25 mouse cellular contexts compared by ENCODE assay signal in the genomic region with DNA sequence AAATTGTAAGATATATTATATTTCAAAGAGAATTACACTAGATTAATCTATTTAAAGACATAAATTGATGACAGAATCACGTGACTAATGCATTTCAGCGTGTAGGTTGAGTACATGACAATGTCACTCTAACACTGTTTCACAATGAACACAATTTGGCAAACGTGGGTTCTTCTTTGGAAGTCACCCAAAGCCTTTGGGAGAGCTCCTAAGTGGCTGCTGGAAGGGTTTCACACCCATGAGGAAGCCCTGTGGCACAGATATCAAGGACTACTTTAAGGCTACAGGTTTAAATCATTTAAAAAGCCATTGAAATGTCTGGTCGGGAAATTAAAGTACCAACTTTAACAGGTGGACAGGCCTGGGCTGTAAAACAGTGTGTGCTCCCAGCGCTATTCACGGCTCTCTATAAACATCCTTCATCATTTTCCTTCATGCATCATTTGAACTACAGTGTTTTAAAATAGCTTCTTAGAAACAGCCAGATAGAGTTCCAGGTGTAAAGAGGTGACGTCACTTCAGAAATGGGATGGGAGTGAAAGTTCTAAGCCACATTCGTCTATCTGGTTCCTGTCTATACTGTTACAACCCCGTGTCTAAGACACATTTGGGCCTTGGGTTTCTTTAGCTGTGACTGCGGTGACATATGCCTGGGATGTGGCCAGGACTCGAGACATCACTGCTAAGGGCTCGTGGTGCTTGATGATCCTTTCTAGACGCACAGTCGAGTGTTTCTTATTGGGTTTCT. TPM values are rescaled to one million over a fixed set of nuclear protein-coding genes. Genes with fewer than 3 reads are reported as not detected.
DNase-seq lines count a peak whose midpoint lies in the region; ATAC-seq and TF ChIP-seq lines count a peak whose summit lies in the region.
"Had no signal": no experiment of that assay in that cellular context is flagged by ENCODE, and none has a peak within 500 bp of the region (broad histone marks: within the 10 kb centered on the region; RNA-seq: fewer than 3 reads in every experiment).

No protein-coding gene starts in this region.

- no peak for TF ChIP-seq RAD21 in MEL (IDR thresholded peaks at IDR 0.05; ENCODE audit: low read depth, low read length)

- no peak for TF ChIP-seq EP300 in MEL (IDR thresholded peaks at IDR 0.05; ENCODE audit: low read depth in 1 of 2, low read length in 2 of 2)
- TF ChIP-seq EP300 in liver, embryonic 14.5 days (IDR thresholded peaks at IDR 0.05; ENCODE audit: low read depth), result no peak

- peak overlapping the region; percentile 17; the same call in 1 of the 2 replicates for H3K9ac ChIP-seq in MEL (ENCODE audit: control insufficient read depth, low read depth, low read length, poor library complexity, severe bottlenecking)
- peak overlapping the region; percentile 81 for H3K9ac ChIP-seq in liver, embryonic 14.5 days (replicated peaks)
- H3K9ac ChIP-seq: kidney, embryonic 15.5 days; limb, embryonic 12.5 days; lung, embryonic 15.5 days had no signal

- TF ChIP-seq CTCF in MEL (IDR thresholded peaks at IDR 0.05 in 2 of 3, conservative IDR thresholded peaks at IDR 0.05 in 1 of 3; ENCODE audit: control insufficient read depth in 1 of 3, insufficient read depth in 1 of 3, low read depth in 2 of 3, low read length in 3 of 3, poor library complexity in 1 of 3, severe bottlenecking in 1 of 3), result no peak
- no peak for TF ChIP-seq CTCF in liver, embryonic 14.5 days (IDR thresholded peaks at IDR 0.05; ENCODE audit: low read depth)

- H3K27ac ChIP-seq in MEL (ENCODE audit: control insufficient read depth, low read depth, low read length), result peak overlapping the region; percentile 91
- peak overlapping the region; percentile 97 for H3K27ac ChIP-seq in liver, embryonic 14.5 days
- H3K27ac ChIP-seq: forebrain, embryonic 10.5 days; gastrocnemius, adult 2 months; kidney, embryonic 15.5 days; limb, embryonic 12.5 days; lung, embryonic 15.5 days had no signal

- intact Hi-C loops in heart, postnatal 14 days (cut with DNase I), result no loop called here
- intact Hi-C loops in gastrocnemius, postnatal 36 days (cut with DNase I), result no loop called here

- peak; percentile 53 for DNase-seq in adrenal gland, postnatal 10 days
- no peak for DNase-seq in adrenal gland, postnatal 4 days (ENCODE audit: low spot score in 2 of 2)
- peak; percentile 88 for DNase-seq in heart, adult 11 months
- DNase-seq in heart, postnatal 14 days, result no peak
- no peak for DNase-seq in MEL (ENCODE audit: low read depth, low spot score)
- no peak for DNase-seq in liver, embryonic 14.5 days (ENCODE audit: low read depth in 3 of 3, low spot score in 3 of 3)
- DNase-seq in left cerebral cortex, adult 18-20 months (ENCODE audit: low spot score in 2 of 2), result no peak
- no peak for DNase-seq in gastrocnemius, postnatal 36 days
- DNase-seq: cerebellum, adult 9-11 months; embryo, embryonic 11 days; gastrocnemius, adult 2 months; heart, postnatal 4 days; kidney, postnatal 4 days; lung, postnatal 4 days; right cerebral cortex, adult 18-20 months; thymus, adult 18-20 months; thymus, postnatal 4 days had no signal

- 80% methylated on average over 14 of the region's 14 CpGs for WGBS in liver, embryonic 14.5 days (ENCODE audit: insufficient replicate concordance)

- H3K4me2 ChIP-seq in liver, embryonic 14.5 days (ENCODE audit: low read depth), result peak overlapping the region; percentile 60
- H3K4me2 ChIP-seq: kidney, embryonic 15.5 days; limb, embryonic 12.5 days; lung, embryonic 15.5 days had no signal

- no peak for TF ChIP-seq POLR2A in MEL (IDR thresholded peaks at IDR 0.05; ENCODE audit: control insufficient read depth in 1 of 2, insufficient read depth in 1 of 2, low read depth in 1 of 2, low read length in 2 of 2, poor library complexity in 1 of 2)

- peak overlapping the region in 1 of 2 experiments; percentile 36; a peak in 2 of 4 replicates for H3K4me3 ChIP-seq in MEL (ENCODE audit: control insufficient read depth in 1 of 2, insufficient read depth in 1 of 2, low read depth in 2 of 2, low read length in 2 of 2)
- peak overlapping the region; percentile 61 to 74 for H3K4me3 ChIP-seq in liver, embryonic 14.5 days (ENCODE audit: insufficient read depth in 1 of 2, low read depth in 2 of 2, low read length in 2 of 2)
- H3K4me3 ChIP-seq: forebrain, embryonic 10.5 days; gastrocnemius, adult 2 months; kidney, embryonic 15.5 days; limb, embryonic 12.5 days; lung, embryonic 15.5 days had no signal

- H3K9me3 ChIP-seq in MEL (replicated peaks; ENCODE audit: insufficient read depth, low read length), result no peaks in the 10 kb centered on the region
- H3K9me3 ChIP-seq in liver, embryonic 14.5 days (ENCODE audit: control insufficient read depth, low read length), result no peaks in the 10 kb centered on the region
- H3K9me3 ChIP-seq: forebrain, embryonic 10.5 days; G1E; kidney, embryonic 15.5 days; limb, embryonic 12.5 days; lung, embryonic 15.5 days had no signal

- peaks cover 37 to 38% of the 10 kb centered on the region in 2 experiments for H3K4me1 ChIP-seq in MEL (ENCODE audit: control insufficient read depth in 1 of 2, insufficient read depth in 2 of 2, low read length in 2 of 2)
- H3K4me1 ChIP-seq in liver, embryonic 14.5 days (replicated peaks; ENCODE audit: control insufficient read depth in 2 of 2, insufficient read depth in 2 of 2, low read length in 1 of 2), result peaks cover 48 to 58% of the 10 kb centered on the region in 2 experiments

- H3K36me3 ChIP-seq in MEL (ENCODE audit: control insufficient read depth in 1 of 2, insufficient read depth in 2 of 2, low read length in 2 of 2), result peaks cover 0 to 35% of the 10 kb centered on the region in 2 experiments; a peak in 2 of 4 replicates
- H3K36me3 ChIP-seq in liver, embryonic 14.5 days (replicated peaks; ENCODE audit: control insufficient read depth, insufficient read depth, low read depth), result no peaks in the 10 kb centered on the region
- H3K36me3 ChIP-seq: forebrain, embryonic 10.5 days; G1E; kidney, embryonic 15.5 days; limb, embryonic 12.5 days; lung, embryonic 15.5 days had no signal

- peaks cover 11% of the 10 kb centered on the region for H3K79me2 ChIP-seq in MEL (ENCODE audit: control insufficient read depth, insufficient read depth, low read length, poor library complexity)

- H3K27me3 ChIP-seq in MEL (ENCODE audit: control insufficient read depth in 1 of 2, insufficient read depth in 2 of 2, low read length in 2 of 2), result no peaks in the 10 kb centered on the region
- H3K27me3 ChIP-seq in liver, embryonic 14.5 days (ENCODE audit: control insufficient read depth, insufficient read depth, low read length), result no peaks in the 10 kb centered on the region
- H3K27me3 ChIP-seq: kidney, embryonic 15.5 days; limb, embryonic 12.5 days; lung, embryonic 15.5 days had no signal

- ATAC-seq in liver, embryonic 14.5 days (ENCODE audit: insufficient read depth), result no peak
- ATAC-seq: CD4-positive, CD25-positive, alpha-beta regulatory T cell, adult 4 months; hindbrain, embryonic 16.5 days; intestine, embryonic 16.5 days had no signal

TF ChIP-seq in MEL, 35 proteins besides CTCF, POLR2A, EP300 and RAD21:
- peak; percentile 83 for TF ChIP-seq USF1 (IDR thresholded peaks at IDR 0.05; ENCODE audit: low read depth, low read length)
- no peak for TF ChIP-seq TAL1 (IDR thresholded peaks at IDR 0.05; ENCODE audit: low read length)
- TF ChIP-seq JUND (IDR thresholded peaks at IDR 0.05; ENCODE audit: low read depth, low read length), result no peak
- TF ChIP-seq POLR2AphosphoS5 (IDR thresholded peaks at IDR 0.05; ENCODE audit: borderline replicate concordance, low read depth, low read length), result no peak
- TF ChIP-seq ZC3H11A (IDR thresholded peaks at IDR 0.05; ENCODE audit: low read depth, low read length), result no peak

RNA-seq across cellular contexts. Expression of a gene that starts 3.9 kb away (rescaled TPM):
- total RNA-seq in adrenal gland, postnatal 10 days (2021), result 10 to 100 TPM; 16.8 to 18.9 TPM
- total RNA-seq in adrenal gland, postnatal 4 days (2021), result 10 to 100 TPM; 19.5 to 21.8 TPM
- total RNA-seq in heart, postnatal 14 days (2021), result 10 to 100 TPM; 10.6 to 12.6 TPM
- total RNA-seq in MEL (2012; rRNA removed), result 7.7 and 12.1 TPM in 2 replicates
- 10 to 100 TPM; 24.9 to 74.8 TPM for polyA plus RNA-seq in MEL (2012; ENCODE audit: insufficient read depth in 1 of 2, insufficient read length in 2 of 2, low read depth in 1 of 2, low replicate concordance in 2 of 2, missing spikeins in 1 of 2)
- polyA plus RNA-seq in liver, embryonic 14.5 days (2012; rRNA removed), result 29.0 and 36.1 TPM in 2 replicates
- polyA plus RNA-seq in liver, embryonic 14.5 days (2014; fragmentation: Nextera tagmentation; extraction: Ambion mirVana), result 29.3 and 32.5 TPM in 2 replicates
- 10 to 100 TPM; 54.2 to 55.6 TPM for total RNA-seq in left cerebral cortex, adult 18-20 months (2021)
- 1 to 10 TPM; 2.6 to 3.5 TPM for total RNA-seq in gastrocnemius, postnatal 36 days (2021)

Comparison
In these comparisons a context has a peak if more than half of its experiments do, and no peak if none do; other contexts are left out.
1. DNase-seq: peak in adrenal gland, postnatal 10 days (single experiment) and heart, adult 11 months (single experiment); none in adrenal gland, postnatal 4 days (0 of 2), heart, postnatal 14 days (0 of 2), MEL (single experiment), liver, embryonic 14.5 days (0 of 3), left cerebral cortex, adult 18-20 months (0 of 2) and gastrocnemius, postnatal 36 days (0 of 2).